Mouse (Mus musculus): Measurements from ENCODE around the gene Pmp22. TPM values are rescaled to one million over a fixed set of nuclear protein-coding genes. Genes with fewer than 3 reads are reported as not detected.

Gene Pmp22
- polyA plus RNA-seq, 1 experiment from 2014 or later: 185 TPM

- H3K36me3 ChIP-seq (ENCODE audit: control insufficient read depth, insufficient read depth, low read length): no peaks in the 10 kb centered on the region
- no peak overlapping the region for H3K27ac ChIP-seq (ENCODE audit: low read length)
- H3K9ac ChIP-seq (replicated peaks; ENCODE audit: low read depth, low read length): no peak overlapping the region
- H3K4me3 ChIP-seq (ENCODE audit: low read depth, low read length): no peak overlapping the region
- no peaks in the 10 kb centered on the region for H3K9me3 ChIP-seq (ENCODE audit: control insufficient read depth, low read depth, low read length)
- no peaks in the 10 kb centered on the region for H3K4me1 ChIP-seq (ENCODE audit: control insufficient read depth, insufficient read depth, low read length)
- no peak for ATAC-seq (ENCODE audit: insufficient number of reproducible peaks, insufficient read depth, low FRiP score, low read depth)
- H3K4me2 ChIP-seq (replicated peaks; ENCODE audit: low read depth, low read length): no peak overlapping the region
- no peaks in the 10 kb centered on the region for H3K27me3 ChIP-seq (ENCODE audit: control insufficient read depth, insufficient read depth, low read length)
- 77% methylated on average over 3 of the region's 3 CpGs for WGBS
These were observed 29.4 kb upstream of the Pmp22 start for GRCm38 (mm10) chr11:63099390-63099789.

GRCm38 (mm10) chr11:63103256-63103655 is 25.5 kb upstream of the Pmp22 start:
- H3K36me3 ChIP-seq (ENCODE audit: control insufficient read depth, insufficient read depth, low read length): no peaks in the 10 kb centered on the region
- H3K4me1 ChIP-seq (ENCODE audit: control insufficient read depth, insufficient read depth, low read length): no peaks in the 10 kb centered on the region
- no peaks in the 10 kb centered on the region for H3K27me3 ChIP-seq (ENCODE audit: control insufficient read depth, insufficient read depth, low read length)
- H3K4me3 ChIP-seq (ENCODE audit: low read depth, low read length): no peak overlapping the region
- no peak overlapping the region for H3K27ac ChIP-seq (ENCODE audit: low read length)
- H3K9me3 ChIP-seq (ENCODE audit: control insufficient read depth, low read depth, low read length): no peaks in the 10 kb centered on the region
- ATAC-seq (ENCODE audit: insufficient number of reproducible peaks, insufficient read depth, low FRiP score, low read depth): no peak
- no peak overlapping the region for H3K9ac ChIP-seq (replicated peaks; ENCODE audit: low read depth, low read length)
- H3K4me2 ChIP-seq (replicated peaks; ENCODE audit: low read depth, low read length): no peak overlapping the region
- 74% methylated on average over 7 of the region's 7 CpGs for WGBS

- no peak overlapping the region for H3K9ac ChIP-seq (replicated peaks; ENCODE audit: low read depth, low read length)
- ATAC-seq (ENCODE audit: insufficient number of reproducible peaks, insufficient read depth, low FRiP score, low read depth): no peak
- H3K4me3 ChIP-seq (ENCODE audit: low read depth, low read length): no peak overlapping the region
- H3K27ac ChIP-seq (ENCODE audit: low read length): no peak overlapping the region
- no peak overlapping the region for H3K4me2 ChIP-seq (replicated peaks; ENCODE audit: low read depth, low read length)
- H3K9me3 ChIP-seq (ENCODE audit: control insufficient read depth, low read depth, low read length): no peaks in the 10 kb centered on the region
- H3K36me3 ChIP-seq (ENCODE audit: control insufficient read depth, insufficient read depth, low read length): no peaks in the 10 kb centered on the region
- 77% methylated on average over 2 of the region's 2 CpGs for WGBS
- no peaks in the 10 kb centered on the region for H3K4me1 ChIP-seq (ENCODE audit: control insufficient read depth, insufficient read depth, low read length)
- no peaks in the 10 kb centered on the region for H3K27me3 ChIP-seq (ENCODE audit: control insufficient read depth, insufficient read depth, low read length)
These were observed 24.8 kb upstream of the Pmp22 start for GRCm38 (mm10) chr11:63104026-63104425.

GRCm38 (mm10) chr11:63109230-63109775 is 19.5 kb upstream of the Pmp22 start:
- no peak for ATAC-seq (ENCODE audit: insufficient number of reproducible peaks, insufficient read depth, low FRiP score, low read depth)
- Histone ChIP-seq H3K36me3 (ENCODE audit: control insufficient read depth, insufficient read depth, low read length) (no peaks in the 10 kb centered on the region), H3K4me3 (ENCODE audit: low read depth, low read length) (no peak overlapping the region), H3K4me2 (replicated peaks; ENCODE audit: low read depth, low read length) (no peak overlapping the region), H3K9me3 (ENCODE audit: control insufficient read depth, low read depth, low read length) (no peaks in the 10 kb centered on the region), H3K4me1 (ENCODE audit: control insufficient read depth, insufficient read depth, low read length) (no peaks in the 10 kb centered on the region), H3K27me3 (ENCODE audit: control insufficient read depth, insufficient read depth, low read length) (no peaks in the 10 kb centered on the region), H3K9ac (replicated peaks; ENCODE audit: low read depth, low read length) (no peak overlapping the region), H3K27ac (ENCODE audit: low read length) (no peak overlapping the region)
- 58% methylated on average over 1 of the region's 1 CpGs for WGBS

DNA sequence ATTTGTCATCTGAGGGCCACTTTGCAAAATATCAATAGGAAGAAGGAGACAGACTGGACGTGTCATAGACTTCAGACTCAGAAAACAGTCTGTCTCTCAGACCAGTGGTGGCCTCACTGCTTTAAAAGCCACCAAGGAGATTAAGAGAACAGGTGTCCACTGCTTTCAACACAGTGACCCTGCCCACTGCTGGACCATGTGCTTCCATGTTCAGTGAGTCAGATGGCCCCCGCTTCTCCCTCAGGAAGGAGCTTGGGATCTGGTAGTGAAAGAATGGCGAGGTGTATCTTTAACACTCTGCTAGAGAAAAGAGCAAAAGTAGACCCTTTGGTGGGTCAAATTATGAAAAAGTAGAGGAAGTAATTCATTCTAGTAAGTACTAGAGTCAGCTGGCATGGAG is 18.5 kb upstream of the Pmp22 start:
- no peaks in the 10 kb centered on the region for H3K27me3 ChIP-seq (ENCODE audit: control insufficient read depth, insufficient read depth, low read length)
- ATAC-seq (ENCODE audit: insufficient number of reproducible peaks, insufficient read depth, low FRiP score, low read depth): no peak
- H3K36me3 ChIP-seq (ENCODE audit: control insufficient read depth, insufficient read depth, low read length): no peaks in the 10 kb centered on the region
- no peak overlapping the region for H3K27ac ChIP-seq (ENCODE audit: low read length)
- no peak overlapping the region for H3K4me2 ChIP-seq (replicated peaks; ENCODE audit: low read depth, low read length)
- 82% methylated on average over 3 of the region's 3 CpGs for WGBS
- H3K4me1 ChIP-seq (ENCODE audit: control insufficient read depth, insufficient read depth, low read length): peaks cover 1% of the 10 kb centered on the region; the same call in 1 of the 2 replicates
- no peaks in the 10 kb centered on the region for H3K9me3 ChIP-seq (ENCODE audit: control insufficient read depth, low read depth, low read length)
- no peak overlapping the region for H3K4me3 ChIP-seq (ENCODE audit: low read depth, low read length)
- no peak overlapping the region for H3K9ac ChIP-seq (replicated peaks; ENCODE audit: low read depth, low read length)

GRCm38 (mm10) chr11:63114807-63115641 is 13.8 kb upstream of the Pmp22 start:
- WGBS: 66% methylated on average over 8 of the region's 8 CpGs
- H3K4me2 ChIP-seq (replicated peaks; ENCODE audit: low read depth, low read length): no peak overlapping the region
- ATAC-seq (ENCODE audit: insufficient number of reproducible peaks, insufficient read depth, low FRiP score, low read depth): no peak
- peaks cover 5% of the 10 kb centered on the region; the same call in 1 of the 2 replicates for H3K4me1 ChIP-seq (ENCODE audit: control insufficient read depth, insufficient read depth, low read length)
- H3K4me3 ChIP-seq (ENCODE audit: low read depth, low read length): no peak overlapping the region
- H3K9ac ChIP-seq (replicated peaks; ENCODE audit: low read depth, low read length): no peak overlapping the region
- peak overlapping the region; percentile 53 for H3K27ac ChIP-seq (ENCODE audit: low read length)
- H3K27me3 ChIP-seq (ENCODE audit: control insufficient read depth, insufficient read depth, low read length): no peaks in the 10 kb centered on the region
- H3K9me3 ChIP-seq (ENCODE audit: control insufficient read depth, low read depth, low read length): no peaks in the 10 kb centered on the region
- no peaks in the 10 kb centered on the region for H3K36me3 ChIP-seq (ENCODE audit: control insufficient read depth, insufficient read depth, low read length)

GRCm38 (mm10) chr11:63116652-63117051 is 12.1 kb upstream of the Pmp22 start:
- H3K4me3 ChIP-seq (ENCODE audit: low read depth, low read length): no peak overlapping the region
- 88% methylated on average over 5 of the region's 5 CpGs for WGBS
- H3K4me1 ChIP-seq (ENCODE audit: control insufficient read depth, insufficient read depth, low read length): peaks cover 5% of the 10 kb centered on the region; the same call in 1 of the 2 replicates
- ATAC-seq (ENCODE audit: insufficient number of reproducible peaks, insufficient read depth, low FRiP score, low read depth): no peak
- H3K27me3 ChIP-seq (ENCODE audit: control insufficient read depth, insufficient read depth, low read length): no peaks in the 10 kb centered on the region
- no peak overlapping the region for H3K4me2 ChIP-seq (replicated peaks; ENCODE audit: low read depth, low read length)
- no peak overlapping the region for H3K27ac ChIP-seq (ENCODE audit: low read length)
- no peaks in the 10 kb centered on the region for H3K36me3 ChIP-seq (ENCODE audit: control insufficient read depth, insufficient read depth, low read length)
- H3K9me3 ChIP-seq (ENCODE audit: control insufficient read depth, low read depth, low read length): no peaks in the 10 kb centered on the region
- no peak overlapping the region for H3K9ac ChIP-seq (replicated peaks; ENCODE audit: low read depth, low read length)

DNA sequence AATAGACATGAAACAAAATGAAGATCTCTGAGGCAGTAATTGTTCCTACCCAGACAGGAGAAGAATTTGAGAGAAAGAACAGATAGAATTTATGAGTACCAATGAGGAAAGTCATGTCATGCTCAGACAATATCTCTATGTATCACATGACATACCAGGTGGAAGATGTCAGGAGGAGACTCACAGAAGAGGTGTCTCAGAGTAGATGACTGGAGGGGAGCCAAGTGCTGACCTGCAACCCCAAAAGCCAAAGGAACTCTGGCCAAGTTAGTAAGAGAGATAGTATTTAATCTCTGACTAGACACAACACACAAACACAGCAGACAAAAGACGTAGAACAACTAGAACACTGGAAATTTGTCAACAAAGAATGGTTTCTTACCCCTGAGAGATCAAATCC is 11.5 kb upstream of the Pmp22 start:
- H3K27ac ChIP-seq (ENCODE audit: low read length): no peak overlapping the region
- no peaks in the 10 kb centered on the region for H3K9me3 ChIP-seq (ENCODE audit: control insufficient read depth, low read depth, low read length)
- WGBS: 50% methylated on average over 1 of the region's 1 CpGs
- no peaks in the 10 kb centered on the region for H3K27me3 ChIP-seq (ENCODE audit: control insufficient read depth, insufficient read depth, low read length)
- no peak for ATAC-seq (ENCODE audit: insufficient number of reproducible peaks, insufficient read depth, low FRiP score, low read depth)
- no peak overlapping the region for H3K4me2 ChIP-seq (replicated peaks; ENCODE audit: low read depth, low read length)
- no peaks in the 10 kb centered on the region for H3K36me3 ChIP-seq (ENCODE audit: control insufficient read depth, insufficient read depth, low read length)
- no peak overlapping the region for H3K4me3 ChIP-seq (ENCODE audit: low read depth, low read length)
- no peak overlapping the region for H3K9ac ChIP-seq (replicated peaks; ENCODE audit: low read depth, low read length)
- H3K4me1 ChIP-seq (ENCODE audit: control insufficient read depth, insufficient read depth, low read length): peaks cover 5% of the 10 kb centered on the region; the same call in 1 of the 2 replicates
